Mouse (Mus musculus) activated CD4-positive, CD25-positive, alpha-beta regulatory T cell, adult 4 months (primary cell): ENCODE data around the gene Pole4. TPM values are rescaled to one million over a fixed set of nuclear protein-coding genes. Genes with fewer than 3 reads are reported as not detected.
"Not testable (repeated sequence)": the region's sequence is repeated elsewhere in the genome, so short reads cannot be mapped to it uniquely, and the experiment has no call there.

ENCODE experiments used
- ATAC-seq: one replicate; pipeline ENCODE4 v1.8.0; 2017
- polyA plus RNA-seq, 2 experiments: library from polyadenylated mRNA; unstranded; fragments of 100-300 nt; shearing (Covaris generic); gene quantifications; one replicate each; pipeline ENCODE4 v1.2.1; 2017

Gene Pole4
- polyA plus RNA-seq, 2 experiments from 2014 or later, result 67.9 to 73.6 TPM

GRCm38 (mm10) chr6:82714841-82715240 lies 9.7 kb upstream of the Pole4 start:
- no peak for ATAC-seq

DNA sequence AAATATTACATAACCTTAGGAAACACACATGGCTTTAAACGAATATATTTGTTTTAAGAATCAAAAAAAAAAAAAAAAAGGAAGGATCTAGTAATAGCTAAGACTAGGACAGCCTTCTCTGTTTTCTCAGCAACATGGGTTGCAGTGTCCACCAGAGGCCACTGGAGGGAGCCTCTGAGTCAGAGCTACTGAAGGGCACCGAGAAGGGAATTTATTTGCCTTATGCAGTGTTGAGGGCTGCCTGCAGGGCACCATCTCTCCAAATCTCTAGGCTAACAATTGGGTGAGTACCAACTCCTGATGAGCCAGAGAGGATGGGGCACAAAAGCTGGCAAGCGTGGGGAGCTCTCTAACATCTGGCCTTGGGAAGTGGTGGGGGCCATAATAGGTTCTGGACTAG lies 9.1 kb upstream of the Pole4 start:
- peak; percentile 83 for ATAC-seq

- no peak for ATAC-seq
These were observed 2.6 kb upstream of the Pole4 start for GRCm38 (mm10) chr6:82707742-82708141.

DNA sequence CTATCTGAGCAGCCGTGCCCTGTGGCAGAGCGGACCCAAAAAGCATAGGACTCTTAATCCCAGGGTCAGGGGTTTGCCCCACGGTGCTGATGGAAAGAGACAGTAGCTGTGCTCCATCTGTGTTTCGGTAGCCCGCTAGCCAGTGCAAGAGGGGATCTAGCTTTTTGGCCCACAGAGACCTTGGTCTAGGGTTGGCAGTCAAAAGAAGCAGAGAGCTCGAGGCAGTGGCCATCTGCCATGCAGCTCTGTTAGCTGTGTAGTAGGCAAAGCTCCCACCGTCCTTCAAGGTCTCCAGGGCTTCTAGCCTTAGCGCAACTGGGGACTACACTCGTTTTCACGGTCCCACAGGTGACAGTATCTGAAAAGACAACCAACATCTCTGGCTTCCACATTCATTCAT lies 2.1 kb upstream of the Pole4 start:
- no peak for ATAC-seq

DNA sequence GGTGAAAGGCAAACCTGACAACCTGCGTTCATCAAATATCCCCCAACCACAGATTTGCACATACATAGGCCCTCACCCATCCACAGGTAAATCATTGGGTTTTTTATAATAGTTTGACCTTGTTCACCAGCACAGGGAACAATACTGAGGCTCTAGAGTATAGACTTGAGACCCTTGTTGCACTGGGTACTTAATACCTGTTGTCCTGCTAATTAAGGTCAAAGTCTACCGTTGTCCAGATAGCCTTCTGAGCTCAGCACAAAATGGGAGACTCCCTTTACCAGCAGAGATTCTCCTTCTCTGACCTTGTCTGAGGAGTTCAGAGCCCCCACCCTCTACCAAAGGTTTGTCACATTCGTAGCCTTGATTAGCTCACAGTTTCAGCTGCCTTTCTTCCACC lies 1.5 kb downstream of the Pole4 start:
- no peak for ATAC-seq

- ATAC-seq, result peak; percentile 92
These were observed 2.6 kb downstream of the Pole4 start for GRCm38 (mm10) chr6:82702593-82703017.

DNA sequence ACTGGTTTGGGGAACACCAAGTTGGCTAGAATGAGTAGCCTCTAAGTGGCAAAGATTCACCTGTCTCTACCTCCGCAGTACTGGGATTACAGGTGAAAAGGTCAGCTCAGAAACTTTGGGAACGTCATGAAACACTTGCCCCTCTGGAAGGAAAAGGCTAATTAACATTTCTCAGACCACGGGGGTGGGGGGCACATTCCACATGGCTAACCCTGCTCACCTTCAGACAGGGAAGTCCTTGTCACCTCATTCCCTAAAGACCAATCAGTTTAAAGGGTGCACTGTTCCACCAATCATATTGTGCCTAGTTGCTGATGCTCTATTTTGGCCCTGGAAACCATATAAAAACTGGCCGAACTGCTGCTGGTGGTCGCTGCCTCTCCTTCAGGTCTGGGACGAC lies 3.9 kb downstream of the Pole4 start:
- ATAC-seq, result no peak

- ATAC-seq, result no peak
These were observed 5.3 kb downstream of the Pole4 start for GRCm38 (mm10) chr6:82699831-82700230.

DNA sequence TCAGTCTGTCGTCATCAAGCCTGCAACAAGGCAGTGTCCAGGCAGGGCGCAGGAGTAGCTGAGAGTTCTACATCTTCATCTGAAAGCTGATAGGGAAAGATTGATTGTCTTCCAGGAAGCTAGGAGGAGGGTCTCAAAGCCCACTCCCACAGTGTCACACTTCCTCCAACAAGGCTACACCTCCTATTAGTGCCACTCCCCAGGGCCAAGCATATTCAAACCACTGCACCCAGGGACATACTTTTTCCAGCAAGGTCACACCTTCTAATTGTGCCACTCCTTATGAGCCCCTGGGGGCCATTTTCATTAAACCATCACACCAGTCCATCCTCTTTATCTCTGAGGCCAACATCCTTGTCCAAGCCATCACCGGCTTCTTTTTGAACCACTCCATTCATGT lies 8.4 kb downstream of the Pole4 start:
- no peak for ATAC-seq

- no peak for ATAC-seq
These were observed 10.5 kb downstream of the Pole4 start for GRCm38 (mm10) chr6:82694668-82695067.

- no peak for ATAC-seq
These were observed 15.7 kb downstream of the Pole4 start for GRCm38 (mm10) chr6:82689474-82689873.

DNA sequence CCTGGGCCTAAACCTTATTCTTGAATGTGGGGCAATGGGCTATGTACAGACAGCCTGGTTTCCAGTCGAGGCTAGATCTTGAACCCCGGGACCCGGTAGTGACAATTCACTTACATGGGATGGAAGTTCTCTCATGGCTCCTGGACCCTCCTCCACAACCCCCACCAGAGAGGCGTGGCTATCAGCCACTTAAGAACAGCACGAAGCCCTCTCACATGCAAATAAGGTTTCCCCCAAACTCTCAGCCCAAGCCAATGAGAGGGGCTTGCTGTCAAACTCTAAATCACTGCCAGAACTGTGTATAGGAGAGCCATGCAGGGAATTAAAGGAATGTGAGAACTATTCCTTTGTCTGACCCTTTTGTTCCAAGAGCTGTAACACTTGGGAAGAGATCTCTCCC lies 16.6 kb downstream of the Pole4 start:
- ATAC-seq, result not testable (repeated sequence)

GRCm38 (mm10) chr6:82684136-82684535 lies 21.0 kb downstream of the Pole4 start:
- no peak for ATAC-seq

DNA sequence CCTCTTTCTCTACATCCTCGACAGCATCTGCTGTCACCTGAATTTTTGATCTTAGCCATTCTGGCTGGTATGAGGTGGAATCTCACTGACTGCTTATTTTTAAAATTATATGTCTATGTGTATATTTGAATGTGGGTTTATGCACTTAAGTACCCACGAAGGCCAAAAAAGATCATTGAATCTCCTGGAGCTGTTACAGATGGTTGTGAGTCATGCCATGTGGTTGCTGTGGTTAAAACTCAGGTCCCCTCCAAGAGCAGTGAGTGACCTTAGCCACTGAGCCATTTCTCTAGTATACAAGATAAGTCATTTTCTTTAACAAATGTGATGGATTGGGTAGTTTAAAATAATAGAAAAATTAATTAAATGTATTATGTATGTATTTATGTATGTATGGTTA lies 25.9 kb downstream of the Pole4 start:
- ATAC-seq, result not testable (repeated sequence)

- ATAC-seq, result not testable (repeated sequence)
These were observed 27.5 kb downstream of the Pole4 start for GRCm38 (mm10) chr6:82677629-82678028.

DNA sequence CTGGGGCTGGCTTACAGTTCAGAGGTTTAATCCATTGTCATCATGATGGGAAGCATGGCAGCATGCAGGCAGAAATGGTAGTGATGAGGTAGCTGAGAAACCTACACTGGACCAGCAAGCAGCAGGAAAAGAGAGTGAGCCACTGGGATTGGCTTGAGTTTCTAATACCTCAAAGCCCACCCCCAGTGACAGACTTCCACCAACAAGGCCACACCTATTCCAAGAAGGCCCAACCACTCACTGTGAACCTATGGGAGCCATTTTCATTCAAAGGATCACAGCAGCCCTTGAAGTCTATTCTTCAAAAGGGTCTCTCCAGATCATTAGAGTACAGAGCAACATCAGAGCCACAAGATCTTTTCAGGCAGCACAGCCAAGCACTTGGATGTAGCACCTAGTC lies 38.7 kb downstream of the Pole4 start:
- ATAC-seq, result no peak

GRCm38 (mm10) chr6:82653169-82653525 lies 52.0 kb downstream of the Pole4 start:
- ATAC-seq, result no peak

- ATAC-seq, result peak; percentile 96
These were observed 52.5 kb downstream of the Pole4 start for GRCm38 (mm10) chr6:82652521-82653168.

GRCm38 (mm10) chr6:82649096-82649495 lies 56.1 kb downstream of the Pole4 start:
- ATAC-seq, result no peak

DNA sequence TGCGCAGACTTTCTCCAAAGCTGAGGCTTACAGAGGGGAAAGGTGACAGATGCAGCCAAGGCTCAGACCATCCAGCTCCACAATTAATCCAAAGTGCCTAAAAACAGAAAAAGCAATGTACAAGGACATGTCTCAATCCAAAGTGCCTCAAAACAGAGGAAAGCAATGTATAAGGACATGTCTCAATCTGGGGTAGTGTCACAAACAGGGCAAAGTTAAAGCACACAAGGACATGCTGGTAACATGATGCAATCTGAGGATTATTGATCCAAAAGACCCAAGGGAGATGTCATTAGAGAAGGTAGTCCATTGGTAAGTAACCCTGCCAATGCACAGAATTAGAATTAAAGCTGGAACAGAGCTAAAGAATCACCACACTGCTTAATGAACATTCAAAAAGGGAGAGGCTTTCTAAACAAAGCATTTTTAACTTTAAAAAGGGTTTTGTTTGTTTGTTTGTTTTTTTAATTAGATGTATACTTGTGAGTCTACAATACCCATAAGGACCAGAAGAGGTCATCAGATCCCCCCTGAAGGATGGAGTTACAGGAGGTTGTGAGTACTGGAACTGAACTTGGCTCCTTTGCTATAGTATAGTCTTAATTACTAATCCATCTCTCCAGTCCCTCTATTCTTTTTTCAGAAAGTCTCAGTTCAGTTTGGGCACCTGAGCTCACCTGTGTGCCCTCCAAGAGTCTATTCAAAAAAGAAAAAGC lies 57.1 kb downstream of the Pole4 start:
- no peak for ATAC-seq

DNA sequence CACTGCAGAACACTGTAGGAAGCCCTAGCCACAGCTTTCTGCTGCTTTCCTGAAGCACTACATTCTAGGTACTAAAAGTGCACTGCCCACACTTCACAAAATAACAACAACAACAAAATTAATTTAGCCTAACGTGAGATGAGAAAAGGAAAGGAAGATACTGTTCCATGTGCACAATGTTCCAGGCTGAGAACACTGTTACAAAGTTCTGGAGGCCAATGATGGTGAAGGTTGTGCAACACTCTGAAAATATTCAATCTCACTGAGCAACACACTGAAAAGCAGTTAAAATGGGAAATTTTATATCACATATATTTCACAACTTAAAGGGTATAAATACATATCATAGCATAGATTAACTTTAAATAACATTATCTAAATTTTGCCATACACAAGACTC lies 58.2 kb downstream of the Pole4 start:
- ATAC-seq, result no peak

GRCm38 (mm10) chr6:82640046-82640445 lies 65.1 kb downstream of the Pole4 start:
- ATAC-seq, result no peak

DNA sequence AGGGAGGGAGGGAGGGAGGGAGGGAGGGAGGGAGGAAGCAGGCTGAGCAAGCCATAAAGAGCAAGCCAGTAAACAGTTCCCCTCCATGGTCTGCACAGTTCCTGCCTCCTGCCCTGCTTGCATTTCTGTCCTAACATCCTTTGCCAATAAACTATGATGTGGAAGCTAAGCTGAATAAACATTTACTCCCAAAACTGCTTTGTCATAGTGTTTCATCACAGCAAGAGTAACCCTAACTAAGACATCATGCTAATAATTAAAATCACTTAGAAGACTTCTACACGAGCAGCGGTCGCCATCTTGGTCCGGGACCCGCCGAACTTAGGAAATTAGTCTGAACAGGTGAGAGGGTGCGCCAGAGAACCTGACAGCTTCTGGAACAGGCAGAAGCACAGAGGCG lies 79.8 kb downstream of the Pole4 start:
- not testable (repeated sequence) for ATAC-seq

DNA sequence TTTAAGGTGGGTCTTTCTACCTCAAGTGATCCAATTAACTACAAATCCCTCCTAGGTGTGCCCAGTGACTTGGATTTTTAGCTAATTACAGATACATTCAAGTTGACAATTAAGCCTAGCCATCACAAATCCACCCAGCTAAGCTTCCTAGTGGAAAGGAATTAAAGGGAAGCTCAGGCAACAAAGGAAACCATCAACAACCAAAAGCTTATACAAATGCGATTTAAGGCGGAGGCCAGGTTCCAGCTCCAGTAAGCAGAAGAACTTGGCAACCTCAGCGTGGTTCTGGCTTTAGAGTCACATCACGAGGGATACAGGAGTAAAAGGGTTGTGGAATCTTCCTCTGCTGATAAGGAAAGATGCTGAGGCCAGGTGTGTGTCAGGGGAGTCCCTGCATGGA lies 92.0 kb downstream of the Pole4 start:
- no peak for ATAC-seq

- no peak for ATAC-seq
These were observed 94.1 kb downstream of the Pole4 start for GRCm38 (mm10) chr6:82611049-82611448.
